Mouse (Mus musculus) gastrocnemius, adult 18-20 months (tissue): ENCODE measurements around the gene Cpne4. TPM values are rescaled to one million over a fixed set of nuclear protein-coding genes. Genes with fewer than 3 reads are reported as not detected.
A peak's percentile ranks its signal among the peaks of the same experiment; 100 is the strongest.

Experiments used
- DNase-seq: peaks from one replicate; pipeline ENCODE4 v3.0.0; 2021; ENCODE audit warnings: low spot score
- microRNA-seq: library from miRNA; unstranded; fragments of <30 nt; microRNA quantifications from one replicate; pipeline ENCODE4 v1.2.0, GENCODE M21; 2021
- total RNA-seq, 2 experiments: library from RNA; stranded (reverse); gene quantifications; 2 replicates each; pipeline ENCODE4 v1.2.3; 2021

The Cpne4 gene
- total RNA-seq, 2 experiments from 2014 or later, result not detected

- no peak for DNase-seq
Measured at GRCm38 (mm10) chr9:105033641-105034040, 486.6 kb downstream of the Cpne4 start.

GRCm38 (mm10) chr9:105037847-105038246, 490.8 kb downstream of the Cpne4 start:
- DNase-seq, result no peak

- DNase-seq, result no peak
Measured at GRCm38 (mm10) chr9:105046014-105046413, 498.9 kb downstream of the Cpne4 start.

GRCm38 (mm10) chr9:105048351-105048750, 501.3 kb downstream of the Cpne4 start:
- no peak for DNase-seq

- DNase-seq, result no peak
Measured at GRCm38 (mm10) chr9:105049636-105050035, 502.6 kb downstream of the Cpne4 start.

GRCm38 (mm10) chr9:105050257-105050656, 503.2 kb downstream of the Cpne4 start:
- DNase-seq, result no peak

GRCm38 (mm10) chr9:105053147-105053557, 506.1 kb downstream of the Cpne4 start, which contains the start of gene Mrpl3:
TSS of gene Mrpl3 (plus strand) at chr9:105053239.
- peak; percentile 87 for DNase-seq

- DNase-seq, result no peak
Measured at GRCm38 (mm10) chr9:105053812-105054211, 506.7 kb downstream of the Cpne4 start.

GRCm38 (mm10) chr9:105069106-105069505, 522.0 kb downstream of the Cpne4 start:
- DNase-seq, result no peak

GRCm38 (mm10) chr9:105072991-105073748, 526.1 kb downstream of the Cpne4 start:
- DNase-seq, result no peak

- DNase-seq, result no peak
Measured at GRCm38 (mm10) chr9:105074851-105075250, 527.8 kb downstream of the Cpne4 start.

GRCm38 (mm10) chr9:105076756-105077424, 529.8 kb downstream of the Cpne4 start:
- no peak for DNase-seq

GRCm38 (mm10) chr9:105078460-105078859, 531.4 kb downstream of the Cpne4 start:
- no peak for DNase-seq

- no peak for DNase-seq
Measured at GRCm38 (mm10) chr9:105080246-105080645, 533.2 kb downstream of the Cpne4 start.

Small RNA genes lying within 50 kb of the gene (microRNA-seq; reads per million reads assigned to microRNA genes)
- gene Gm23391, result not detected

Other genes starting within 250 kb of the Cpne4 start
- gene Acpp, start 209.5 kb upstream of the Cpne4 start, total RNA-seq, result under 1 TPM; 0.05 TPM